Mouse (Mus musculus): ENCODE results near the gene Fadd.

DNA sequence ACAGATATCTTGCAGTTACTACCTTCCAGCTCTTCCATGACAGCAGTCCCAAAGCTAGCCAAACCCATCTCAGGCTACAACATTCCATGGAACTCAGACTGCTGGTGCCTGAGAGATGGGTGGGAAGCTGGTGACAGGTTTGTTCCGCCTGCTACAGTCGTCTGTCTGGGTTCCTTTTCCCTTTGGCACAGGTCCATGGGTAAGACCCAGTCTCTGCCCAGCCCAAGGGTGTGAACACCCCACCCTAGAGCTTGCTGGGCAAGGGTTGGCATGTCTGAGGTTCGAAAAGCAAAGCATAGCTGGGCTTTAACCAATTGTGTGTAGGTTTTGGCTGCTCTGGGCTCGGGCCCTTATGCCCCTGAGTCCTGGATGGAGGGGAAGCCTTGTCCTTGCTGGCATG, 30.1 kb upstream of the Fadd start:
- TF ChIP-seq GATA1 (IDR thresholded peaks at IDR 0.05; ENCODE audit: low read length): no peak
- TF ChIP-seq TAL1 (IDR thresholded peaks at IDR 0.05; ENCODE audit: low read length): no peak

All from erythroblast, embryonic 14.5 days (primary cell).